Mouse (Mus musculus) layer of hippocampus, postnatal 14 days (tissue): ENCODE data around the gene Fig4. TPM values are rescaled to one million over a fixed set of nuclear protein-coding genes. Genes with fewer than 3 reads are reported as not detected.
A peak's percentile ranks its signal among the peaks of the same experiment; 100 is the strongest.

ENCODE experiments used
- DNase-seq, 2 experiments: peaks; one replicate each; pipeline ENCODE4 v3.0.0; 2021 to 2022; ENCODE audit warnings: low spot score in 2 of 2, mixed read lengths in 1 of 2
- long read RNA-seq, 2 experiments: library from polyadenylated mRNA; stranded (forward); transcript quantifications; one replicate each; pipeline ENCODE4 v2.0.0; 2021
- total RNA-seq, 2 experiments: library from RNA; stranded (reverse); gene quantifications; 2 replicates each; pipeline ENCODE4 v1.2.3; 2021

The Fig4 gene
- 10 to 100 TPM; 37.0 to 40.2 TPM for total RNA-seq
- long read RNA-seq, experiment 1, transcript Fig4-201 (23 exons, 3,282 nt): major isoform, 44 of 50 reads
- long read RNA-seq, experiment 1, partial matches to known transcripts: 3 of 50 reads
- long read RNA-seq, experiment 1, other reads (novel, unspliced or antisense): 3 of 50 reads
- long read RNA-seq, experiment 2, transcript Fig4-201 (23 exons, 3,282 nt): major isoform, 51 of 64 reads
- long read RNA-seq, experiment 2, partial matches to known transcripts: 3 of 64 reads
- long read RNA-seq, experiment 2, other reads (novel, unspliced or antisense): 10 of 64 reads

DNA sequence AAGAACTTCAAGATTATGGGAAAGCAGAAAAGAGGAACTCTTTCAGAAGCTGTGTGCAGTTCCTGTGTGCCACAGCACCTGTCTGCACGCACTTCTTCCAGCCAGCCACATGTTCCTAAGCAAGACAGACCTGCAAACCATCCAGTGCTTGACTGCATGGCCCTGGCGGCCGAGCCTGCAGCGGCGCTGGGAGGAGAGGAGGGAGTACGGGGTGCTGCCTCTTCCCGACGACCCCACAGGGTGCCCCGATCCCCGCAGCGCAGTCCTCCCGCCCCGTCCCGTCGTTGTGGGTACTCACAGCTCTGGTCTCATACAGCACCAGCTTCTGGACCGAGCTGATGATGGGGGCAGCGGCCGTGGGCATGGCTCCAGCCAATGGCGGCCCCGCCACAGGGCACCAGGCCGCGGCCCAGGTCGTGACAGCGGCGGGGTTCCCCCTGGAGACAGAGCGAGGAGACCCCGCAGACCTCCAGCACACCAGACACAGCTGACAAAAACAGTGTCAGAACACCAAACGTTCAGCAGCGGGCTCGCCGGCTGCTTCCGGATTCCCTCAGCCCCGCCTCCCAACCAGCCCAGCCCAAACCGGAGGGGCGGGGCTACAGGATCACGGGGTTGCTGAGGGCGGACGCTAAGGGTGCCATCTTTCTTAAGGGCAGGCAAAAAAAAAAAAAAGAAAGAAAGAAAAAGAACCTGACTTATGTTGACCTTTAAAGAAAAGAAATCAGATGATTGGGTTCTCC is at the start of gene Fig4:
TSS of gene Fig4 (minus strand) at position 572 of the 743 bp plus-strand sequence.
- DNase-seq: peak; percentile 80 to 88

DNA sequence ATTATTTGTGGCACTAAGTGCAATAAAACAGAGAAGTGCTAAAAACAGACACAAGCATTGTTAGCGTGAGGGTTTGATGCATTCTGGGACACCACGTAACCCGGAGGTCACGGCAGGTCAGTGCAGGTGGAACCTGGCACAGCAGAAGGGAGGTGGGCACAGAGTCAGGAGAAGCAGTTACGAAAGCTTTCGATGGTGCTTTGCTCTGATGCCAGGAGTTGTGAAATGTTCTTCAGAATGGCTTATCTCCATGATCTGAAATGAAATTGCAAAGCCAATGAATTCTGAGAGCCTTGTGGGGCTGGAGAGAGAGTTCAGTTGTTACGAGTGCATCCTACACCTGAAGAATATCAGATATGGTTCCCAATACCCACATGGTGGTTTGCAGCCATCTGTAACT is 38.3 kb upstream of the Fig4 start:
- DNase-seq: no peak

- DNase-seq: no peak
Measured at GRCm38 (mm10) chr10:41332533-41333043, 29.5 kb upstream of the Fig4 start.

DNA sequence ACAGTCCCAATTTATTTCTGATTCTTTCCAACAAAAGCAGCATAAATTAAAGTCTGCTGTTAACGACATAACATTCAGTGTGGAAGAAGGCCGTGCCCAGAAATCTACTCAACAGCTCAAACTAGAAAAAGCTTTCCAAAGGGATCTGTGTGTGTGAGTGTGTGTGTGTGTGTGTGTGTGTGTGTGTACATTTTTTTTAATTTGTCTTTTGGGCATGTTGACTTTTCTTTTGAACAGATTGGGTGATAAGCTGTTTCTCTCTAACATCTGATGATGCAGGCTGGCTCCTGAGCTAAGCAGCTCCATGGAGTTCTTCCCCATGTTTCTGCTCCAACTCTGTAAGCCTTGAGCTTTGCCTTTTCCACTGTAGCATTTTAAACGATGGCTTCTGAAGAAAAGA is 12.8 kb upstream of the Fig4 start:
- peak; percentile 11 to 61 for DNase-seq

GRCm38 (mm10) chr10:41308205-41308604 is 5.1 kb upstream of the Fig4 start:
- DNase-seq: no peak

GRCm38 (mm10) chr10:41304961-41305455 is 1.9 kb upstream of the Fig4 start:
- no peak for DNase-seq

DNA sequence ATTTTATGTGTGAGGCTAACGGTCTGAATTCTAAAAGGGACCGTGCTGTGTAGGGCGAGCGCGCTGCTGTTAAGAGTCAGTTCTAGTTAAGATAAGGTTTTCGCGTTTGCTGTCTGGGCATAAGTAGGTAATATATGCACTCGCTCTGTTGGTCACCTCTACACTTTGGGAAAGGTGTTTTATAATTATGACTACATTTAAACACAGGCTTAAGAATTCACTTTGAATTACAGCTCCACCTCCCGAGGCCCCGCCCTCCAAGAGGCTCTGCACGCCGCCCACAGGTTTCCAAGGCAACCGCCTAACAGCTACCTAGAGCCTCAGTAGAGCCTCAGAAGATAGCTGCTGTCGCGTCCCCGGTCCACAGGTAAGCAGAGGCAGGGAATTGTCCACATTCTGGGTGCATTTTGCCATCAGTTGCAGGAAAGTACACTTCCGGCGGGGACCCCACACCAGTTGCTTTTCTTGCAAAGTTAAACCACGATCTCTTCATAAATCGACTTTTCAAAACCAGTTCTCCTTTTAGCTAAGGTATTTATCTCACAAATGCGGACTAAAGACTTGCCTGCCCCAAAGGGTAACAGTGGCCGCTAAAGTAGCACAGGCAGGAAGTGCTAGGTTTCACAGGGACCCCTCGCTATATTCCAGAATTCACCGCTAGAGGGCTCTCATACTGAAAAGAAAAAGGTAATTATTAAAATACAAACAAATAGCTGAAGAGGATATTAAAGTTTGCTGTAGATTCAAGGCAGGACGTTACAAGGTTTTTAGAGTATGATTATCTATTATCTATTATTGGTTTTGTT is 782 bp upstream of the Fig4 start, which contains the start of gene Ak9:
TSS of gene Ak9 (plus strand) at position 342 of the 806 bp plus-strand sequence.
- peak; percentile 72 to 84 for DNase-seq

DNA sequence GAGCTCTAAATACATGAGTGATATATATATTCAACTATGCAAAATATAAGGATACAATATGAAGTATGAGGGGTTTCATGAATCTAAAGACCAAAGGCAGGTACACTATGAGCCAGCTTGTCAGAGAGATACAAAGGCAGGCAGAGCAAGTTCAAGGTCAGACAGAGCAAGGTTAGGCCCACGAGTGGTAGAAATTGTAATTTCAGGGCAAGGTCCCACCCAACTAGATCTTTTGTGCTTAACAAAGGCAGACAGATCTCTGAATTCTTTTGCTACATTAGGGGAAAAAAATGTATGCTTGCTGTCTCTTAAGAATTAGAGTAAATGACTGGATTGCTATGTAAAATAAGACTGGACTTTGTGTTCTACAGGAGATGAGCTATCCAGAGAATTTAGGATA is 2.9 kb downstream of the Fig4 start:
- DNase-seq: no peak

DNA sequence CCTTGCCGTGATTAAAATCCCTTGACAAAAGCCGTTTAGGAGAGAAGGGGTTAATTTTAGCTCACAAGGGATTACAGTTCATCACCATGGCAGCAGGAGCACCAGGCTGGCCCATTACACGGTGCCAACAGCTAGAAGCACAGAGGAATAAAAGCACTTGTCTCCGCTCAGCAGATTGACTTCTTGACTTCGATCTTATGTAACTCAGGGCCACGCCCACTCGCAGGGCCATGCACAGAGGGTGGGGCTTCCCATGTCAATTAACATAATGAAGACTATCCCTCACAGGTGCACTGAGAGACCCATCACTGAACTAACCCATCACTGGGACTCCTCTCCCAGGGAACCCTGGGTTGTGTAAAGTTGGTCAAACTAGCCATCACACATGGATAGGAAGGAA is 7.9 kb downstream of the Fig4 start:
- DNase-seq: peak; percentile 10

- DNase-seq: no peak
Measured at GRCm38 (mm10) chr10:41294734-41295133, 8.3 kb downstream of the Fig4 start.

DNA sequence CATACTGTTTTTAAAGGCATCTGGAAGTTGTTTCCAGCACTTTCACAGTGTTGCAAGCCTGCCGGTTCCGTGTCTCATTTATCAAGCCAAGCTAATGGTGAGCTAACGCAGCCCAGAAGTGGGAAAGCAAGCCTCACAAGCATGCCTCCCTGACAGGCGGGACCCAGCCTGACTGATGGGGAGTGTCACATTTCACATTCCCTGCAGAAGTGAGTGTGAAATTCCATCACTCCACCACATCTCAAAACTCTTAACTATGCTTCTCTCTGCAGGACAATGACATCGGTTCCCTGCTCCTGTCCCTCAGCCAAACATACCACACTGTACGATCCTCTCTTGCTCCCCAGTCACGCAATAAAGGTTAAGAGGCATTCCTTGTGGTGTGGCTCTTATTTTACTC is 10.0 kb downstream of the Fig4 start:
- no peak for DNase-seq

DNA sequence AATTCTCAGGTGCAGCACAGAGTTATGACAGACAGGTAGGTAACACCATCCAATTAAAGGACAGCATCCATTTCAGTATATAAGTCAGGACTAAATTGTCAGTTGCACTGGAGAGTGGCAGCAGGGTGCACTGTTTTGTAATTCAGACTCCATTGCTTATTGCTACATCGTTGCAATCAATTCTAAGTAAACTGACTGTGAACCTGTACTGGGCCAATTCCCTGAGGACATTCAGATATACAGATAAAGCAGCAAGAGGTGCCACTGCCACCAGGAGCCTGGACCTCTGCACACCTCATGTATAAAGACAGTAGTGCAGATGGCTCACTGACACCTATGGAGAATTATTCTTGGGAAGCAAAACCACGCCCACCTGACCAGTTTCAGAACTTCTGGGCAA is 12.0 kb downstream of the Fig4 start:
- DNase-seq: no peak

DNA sequence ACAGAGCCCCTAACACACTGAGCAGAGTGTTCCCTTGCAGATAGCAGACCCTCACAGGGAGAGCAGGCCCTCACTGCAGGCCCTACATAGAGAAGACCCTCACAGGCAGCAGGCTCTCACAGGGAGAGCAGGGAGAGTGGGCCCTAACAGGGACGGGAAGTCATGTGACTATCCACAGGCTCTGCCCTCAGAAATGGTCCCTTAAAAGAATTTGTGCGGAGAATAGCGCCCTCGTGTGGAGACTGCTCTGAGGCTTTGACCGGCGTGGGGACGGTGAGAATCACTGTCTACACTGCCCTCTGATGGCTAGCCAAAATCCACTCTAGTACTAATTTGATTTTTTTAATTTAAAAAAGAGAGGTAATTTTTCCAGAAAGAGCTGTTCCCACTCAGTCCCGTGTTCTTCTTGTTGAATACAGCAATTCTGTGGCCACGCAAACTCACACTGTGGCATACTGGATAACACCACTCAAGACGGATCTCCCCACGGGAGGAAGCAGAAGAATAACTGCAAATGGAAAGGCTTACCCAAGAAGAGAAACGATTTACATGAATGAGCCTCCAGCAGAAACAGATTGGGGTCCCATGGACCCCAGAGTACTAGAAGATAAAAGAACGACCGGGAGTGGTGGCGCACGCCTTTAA is 14.2 kb downstream of the Fig4 start:
- peak; percentile 86 to 90 for DNase-seq

GRCm38 (mm10) chr10:41288074-41288473 is 15.0 kb downstream of the Fig4 start:
- no peak for DNase-seq

DNA sequence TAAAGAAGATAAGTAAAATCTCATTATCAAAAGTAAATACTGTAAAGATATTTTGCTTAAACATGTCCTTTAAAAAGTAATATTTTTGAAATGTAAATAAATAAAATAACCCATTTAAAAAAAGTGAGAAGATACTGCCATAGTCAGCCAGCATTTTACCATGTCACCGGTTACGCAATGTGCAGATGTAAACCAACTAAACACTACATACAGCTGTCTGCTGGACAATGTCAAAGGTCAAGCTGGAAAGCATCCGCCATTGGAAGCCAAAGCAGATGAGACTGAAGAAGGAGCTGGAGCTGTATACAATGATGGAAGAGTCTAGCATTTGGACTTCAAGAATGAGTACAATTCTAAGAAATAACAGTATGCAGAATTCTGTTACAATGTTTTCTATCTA is 15.4 kb downstream of the Fig4 start:
- DNase-seq: no peak

DNA sequence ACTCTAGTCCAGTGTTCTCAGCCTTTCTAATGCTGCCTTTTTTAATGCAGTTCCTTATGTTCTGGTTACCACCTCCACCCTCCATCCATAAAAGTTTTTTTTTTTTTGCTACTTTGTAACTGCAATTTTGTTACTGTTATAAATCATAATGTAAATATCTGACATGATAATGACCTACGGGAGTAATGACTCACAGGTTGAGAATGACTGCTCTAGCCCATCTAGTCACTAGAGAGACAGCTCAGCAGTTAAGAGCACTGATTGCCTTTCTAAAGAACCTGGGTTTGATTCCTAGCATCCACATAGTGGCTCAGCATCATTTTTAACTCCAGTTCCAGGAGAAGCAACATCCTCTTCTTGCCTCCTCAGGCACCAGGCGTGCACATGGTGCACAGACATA is 21.0 kb downstream of the Fig4 start:
- no peak for DNase-seq

DNA sequence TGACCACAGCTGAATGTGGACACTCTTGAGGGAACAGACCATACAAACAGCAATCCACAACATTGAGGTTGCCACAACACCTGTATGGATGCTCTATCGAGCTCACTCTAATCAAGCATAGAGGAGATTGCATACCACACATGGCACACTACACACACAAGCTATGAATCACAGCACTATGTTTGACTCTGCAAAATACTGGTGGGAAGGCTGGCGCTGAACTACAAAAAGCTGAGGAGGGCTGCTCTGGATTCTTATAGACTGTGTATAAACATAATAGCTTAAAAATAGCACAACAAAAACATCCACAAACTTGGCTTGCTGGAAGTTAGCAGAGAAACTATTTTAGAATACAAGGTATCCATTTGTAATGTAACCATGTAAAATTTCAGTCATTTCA is 22.3 kb downstream of the Fig4 start:
- no peak for DNase-seq

GRCm38 (mm10) chr10:41280177-41280576 is 22.9 kb downstream of the Fig4 start:
- DNase-seq: no peak

GRCm38 (mm10) chr10:41278808-41279207 is 24.3 kb downstream of the Fig4 start:
- DNase-seq: no peak

DNA sequence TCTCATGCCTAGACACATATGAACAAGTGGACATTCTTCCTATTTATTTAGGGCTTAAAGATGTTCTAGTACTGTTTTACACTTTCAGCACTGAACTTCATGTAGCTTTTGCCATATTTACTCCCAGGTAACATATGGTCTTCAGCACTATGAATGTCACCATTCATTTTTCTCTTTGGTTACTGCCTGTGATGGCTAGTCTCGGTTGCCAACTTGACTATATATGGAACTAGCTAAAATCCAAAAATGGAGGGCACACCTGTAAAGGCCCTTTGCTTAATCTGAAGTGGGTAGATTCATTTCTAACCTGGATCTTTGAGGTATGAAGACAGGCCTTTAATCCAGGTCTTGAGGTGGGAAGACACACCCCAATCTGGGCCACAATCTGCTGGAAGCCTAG is 28.2 kb downstream of the Fig4 start:
- DNase-seq: no peak

- peak in 1 of 2 experiments; percentile 22 for DNase-seq
Measured at GRCm38 (mm10) chr10:41271860-41272259, 31.2 kb downstream of the Fig4 start.
